Mouse (Mus musculus) thymus, adult 2 months (tissue): ENCODE data around the gene Vmn2r38. TPM values are rescaled to one million over a fixed set of nuclear protein-coding genes. Genes with fewer than 3 reads are reported as not detected.
"Not testable (repeated sequence)": the region's sequence is repeated elsewhere in the genome, so short reads cannot be mapped to it uniquely, and the experiment has no call there.

Experiments
- DNase-seq: peaks from one replicate; pipeline ENCODE4 v3.0.0; 2021
- H3K27ac ChIP-seq: fragments of 200-500 bp; 2 replicates; pipeline ENCODE4 v1.5.1; 2012; ENCODE audit warnings: low read length, control low read depth; ENCODE audit not compliant: control insufficient read depth, insufficient read depth
- H3K27me3 ChIP-seq: fragments of 200-500 bp; 2 replicates; pipeline ENCODE4 v1.6.1; 2012; ENCODE audit warnings: mild to moderate bottlenecking, low read length, moderate library complexity, mixed read lengths; ENCODE audit not compliant: control insufficient read depth, insufficient read depth
- H3K36me3 ChIP-seq: fragments of 200-500 bp; 2 replicates; pipeline ENCODE4 v1.6.1; 2012; ENCODE audit warnings: mild to moderate bottlenecking, low read length, moderate library complexity; ENCODE audit not compliant: control insufficient read depth, insufficient read depth
- H3K4me1 ChIP-seq: fragments of 200-500 bp; replicated peaks from 2 replicates; pipeline ENCODE4 v1.6.1; 2012; ENCODE audit warnings: low read length; ENCODE audit not compliant: control insufficient read depth, insufficient read depth
- H3K4me3 ChIP-seq: fragments of 200-500 bp; 2 replicates; pipeline ENCODE4 v1.5.1; 2012; ENCODE audit warnings: mild to moderate bottlenecking, low read length, control low read depth, moderate library complexity; ENCODE audit not compliant: control insufficient read depth, insufficient read depth
- WGBS: fragments of 180-500 bp; shearing (Covaris S2); methylation state at CpG from one replicate; pipeline ENCODE4 v1.1.7; 2018; 5-methylcytosine and 5-hydroxymethylcytosine counted together
- polyA plus RNA-seq: library from polyadenylated mRNA; depleted of rRNA; stranded (reverse); fragments of >200 nt; gene quantifications from 2 replicates; pipeline ENCODE4 v1.2.3, GENCODE M21; 2012; rRNA removed

Gene Vmn2r38
- polyA plus RNA-seq, result not detected in 2 replicates

GRCm38 (mm10) chr7:9097781-9098180, at the start of gene Vmn2r38:
TSS of gene Vmn2r38 (minus strand) at chr7:9097881.
- not testable (repeated sequence) for H3K27ac ChIP-seq, H3K27me3 ChIP-seq, H3K36me3 ChIP-seq, H3K4me1 ChIP-seq, DNase-seq, H3K4me3 ChIP-seq

- not testable (repeated sequence) for H3K27me3 ChIP-seq, H3K36me3 ChIP-seq, DNase-seq, H3K27ac ChIP-seq, H3K4me3 ChIP-seq, H3K4me1 ChIP-seq
- WGBS, result 84% methylated on average over 4 of the region's 4 CpGs
These were observed 32.3 kb downstream of the Vmn2r38 start for GRCm38 (mm10) chr7:9065353-9065752.

- H3K36me3 ChIP-seq, H3K4me1 ChIP-seq, H3K27ac ChIP-seq, H3K4me3 ChIP-seq, DNase-seq, H3K27me3 ChIP-seq: not testable (repeated sequence)
These were observed 67.0 kb downstream of the Vmn2r38 start, which contains the start of gene Vmn2r39 for GRCm38 (mm10) chr7:9030698-9031097. TSS of gene Vmn2r39 (minus strand) at chr7:9030798.

Other genes with a start within 250 kb of the Vmn2r38 start
- gene Vmn2r40, start 166.4 kb downstream of the Vmn2r38 start, polyA plus RNA-seq, result not detected in 2 replicates
- not detected in 2 replicates for gene Vmn2r39, start 67.1 kb downstream of the Vmn2r38 start, polyA plus RNA-seq
- not detected in 2 replicates for gene Vmn2r37, start 125.8 kb upstream of the Vmn2r38 start, polyA plus RNA-seq